Mouse (Mus musculus): ENCODE measurements around the gene Zfp213.
A peak's percentile ranks its signal among the peaks of the same experiment; 100 is the strongest.

- TF ChIP-seq POLR2A (IDR thresholded peaks at IDR 0.05; ENCODE audit: borderline replicate concordance, control insufficient read depth, low read depth, low read length), result peak; percentile 88
- TF ChIP-seq CTCF (IDR thresholded peaks at IDR 0.05; ENCODE audit: control insufficient read depth, insufficient read depth, low read length), result no peak
Observed at GRCm38 (mm10) chr17:23563595-23564367, at the start of gene Zfp213.
